Mouse (Mus musculus) heart, embryonic 12.5 days (tissue): Measurements from ENCODE around the gene Olfr651. TPM values are rescaled to one million over a fixed set of nuclear protein-coding genes. Genes with fewer than 3 reads are reported as not detected.
"Not testable (repeated sequence)": the region's sequence is repeated elsewhere in the genome, so short reads cannot be mapped to it uniquely, and the experiment has no call there.

Source experiments
- ATAC-seq: fragments of 200-750 bp; cut with Nextera tagmentation; 2 replicates; pipeline ENCODE4 v1.8.0; 2017; ENCODE audit warnings: moderate TSS enrichment, moderate library complexity; ENCODE audit not compliant: insufficient number of reproducible peaks, low FRiP score
- H3K27ac ChIP-seq: fragments of 300-500 bp; sonication (generic); 2 replicates; pipeline ENCODE4 v1.5.1; 2016; ENCODE audit warnings: mild to moderate bottlenecking, moderate library complexity; ENCODE audit not compliant: poor library complexity, severe bottlenecking
- H3K27me3 ChIP-seq: fragments of 300-500 bp; sonication (generic); replicated peaks from 2 replicates; pipeline ENCODE4 v1.6.1; 2016; ENCODE audit warnings: mild to moderate bottlenecking, moderate library complexity
- H3K36me3 ChIP-seq: fragments of 300-500 bp; sonication (generic); 2 replicates; pipeline ENCODE4 v1.6.1; 2016; ENCODE audit warnings: mild to moderate bottlenecking, moderate library complexity
- H3K4me1 ChIP-seq: fragments of 300-500 bp; sonication (generic); replicated peaks from 2 replicates; pipeline ENCODE4 v1.6.1; 2016; ENCODE audit warnings: mild to moderate bottlenecking
- H3K4me2 ChIP-seq: fragments of 300-500 bp; sonication (generic); 2 replicates; pipeline ENCODE4 v1.6.1; 2016; ENCODE audit warnings: mild to moderate bottlenecking, moderate library complexity
- H3K4me3 ChIP-seq: fragments of 300-500 bp; sonication (generic); 2 replicates; pipeline ENCODE4 v1.5.1; 2016; ENCODE audit warnings: mild to moderate bottlenecking
- H3K9ac ChIP-seq: fragments of 300-500 bp; sonication (generic); 2 replicates; pipeline ENCODE4 v1.6.1; 2016; ENCODE audit warnings: mild to moderate bottlenecking, moderate library complexity
- H3K9me3 ChIP-seq: fragments of 300-500 bp; sonication (generic); replicated peaks from 2 replicates; pipeline ENCODE4 v1.6.1; 2016; ENCODE audit warnings: mild to moderate bottlenecking, moderate library complexity
- WGBS: fragments of 180-500 bp; shearing (Covaris S2); methylation state at CpG from one replicate; pipeline ENCODE4 v1.1.7; 2016; 5-methylcytosine and 5-hydroxymethylcytosine counted together
- polyA plus RNA-seq: library from polyadenylated mRNA; unstranded; fragments of >200 nt; fragmentation: Nextera tagmentation; extraction: Ambion mirVana; gene quantifications from 2 replicates; pipeline ENCODE4 v1.2.1, GENCODE M21; 2016

Gene Olfr651
- not detected in 2 replicates for polyA plus RNA-seq

- no peaks in the 10 kb centered on the region for H3K9me3 ChIP-seq
- H3K9ac ChIP-seq, result no peak within 1 kb of the TSS
- H3K36me3 ChIP-seq, result no peaks in the 10 kb centered on the region
- 69% methylated on average over 5 of the region's 5 CpGs for WGBS
- no peak within 1 kb of the TSS for H3K4me2 ChIP-seq
- H3K27ac ChIP-seq, result no peak within 1 kb of the TSS
- no peaks in the 10 kb centered on the region for H3K4me1 ChIP-seq
- no peak for ATAC-seq
- H3K4me3 ChIP-seq, result no peak within 1 kb of the TSS
- no peaks in the 10 kb centered on the region for H3K27me3 ChIP-seq
Observed at GRCm38 (mm10) chr7:104549833-104550232, at the start of gene Olfr651. Gene Olfr651, plus strand, starts transcription at chr7:104550133.

GRCm38 (mm10) chr7:104501186-104501585 lies 48.7 kb upstream of the Olfr651 start:
- not testable (repeated sequence) for H3K9me3 ChIP-seq, H3K27ac ChIP-seq, H3K4me1 ChIP-seq, H3K36me3 ChIP-seq, ATAC-seq, H3K9ac ChIP-seq, H3K4me2 ChIP-seq, H3K27me3 ChIP-seq, H3K4me3 ChIP-seq
- WGBS, result 65% methylated on average over 6 of the region's 6 CpGs

- Histone ChIP-seq H3K4me1 (no peaks in the 10 kb centered on the region), H3K4me2 (peak overlapping the region; percentile 78), H3K4me3 (peak overlapping the region; percentile 60), H3K27me3 (no peaks in the 10 kb centered on the region), H3K36me3 (no peaks in the 10 kb centered on the region), H3K27ac (no peak overlapping the region), H3K9me3 (no peaks in the 10 kb centered on the region), H3K9ac (peak overlapping the region; percentile 42)
- WGBS, result 2% methylated on average over 59 of the region's 59 CpGs
- peak; percentile 80 for ATAC-seq
Observed at GRCm38 (mm10) chr7:104501589-104502371, 48.2 kb upstream of the Olfr651 start.

- not testable (repeated sequence) for H3K36me3 ChIP-seq, H3K27ac ChIP-seq, H3K4me1 ChIP-seq, H3K9me3 ChIP-seq, H3K27me3 ChIP-seq, H3K9ac ChIP-seq, H3K4me3 ChIP-seq, H3K4me2 ChIP-seq, ATAC-seq
Observed at GRCm38 (mm10) chr7:104507421-104508065, 42.4 kb upstream of the Olfr651 start, which contains the start of gene Trim30d. Gene Trim30d, minus strand, starts transcription at chr7:104507849.

GRCm38 (mm10) chr7:104552700-104553099 lies 2.8 kb downstream of the Olfr651 start:
- Histone ChIP-seq H3K9me3 (no peaks in the 10 kb centered on the region), H3K27me3 (no peaks in the 10 kb centered on the region), H3K4me3 (no peak overlapping the region), H3K4me2 (no peak overlapping the region), H3K36me3 (no peaks in the 10 kb centered on the region), H3K27ac (no peak overlapping the region), H3K9ac (no peak overlapping the region), H3K4me1 (no peaks in the 10 kb centered on the region)
- no peak for ATAC-seq
- WGBS, result 62% methylated on average over 1 of the region's 1 CpGs

- Histone ChIP-seq H3K4me3 (no peak within 1 kb of the TSS), H3K9me3 (no peaks in the 10 kb centered on the region), H3K9ac (no peak within 1 kb of the TSS), H3K27me3 (no peaks in the 10 kb centered on the region), H3K4me1 (no peaks in the 10 kb centered on the region), H3K4me2 (no peak within 1 kb of the TSS), H3K36me3 (no peaks in the 10 kb centered on the region), H3K27ac (no peak within 1 kb of the TSS)
- ATAC-seq, result no peak
Observed at GRCm38 (mm10) chr7:104560601-104561000, 10.7 kb downstream of the Olfr651 start, which contains the start of gene Olfr652. Gene Olfr652, plus strand, starts transcription at chr7:104560901.

- Histone ChIP-seq H3K36me3 (no peaks in the 10 kb centered on the region), H3K9ac (no peak within 1 kb of the TSS), H3K4me2 (no peak within 1 kb of the TSS), H3K4me1 (no peaks in the 10 kb centered on the region), H3K4me3 (no peak within 1 kb of the TSS), H3K27ac (no peak within 1 kb of the TSS), H3K9me3 (no peaks in the 10 kb centered on the region), H3K27me3 (no peaks in the 10 kb centered on the region)
- 44% methylated on average over 2 of the region's 2 CpGs for WGBS
- ATAC-seq, result no peak
Observed at GRCm38 (mm10) chr7:104577014-104577413, 27.1 kb downstream of the Olfr651 start, which contains the start of gene Olfr653. Gene Olfr653, plus strand, starts transcription at chr7:104577314.

GRCm38 (mm10) chr7:104580846-104581245 lies 30.9 kb downstream of the Olfr651 start:
- H3K27me3 ChIP-seq, result no peaks in the 10 kb centered on the region
- no peaks in the 10 kb centered on the region for H3K36me3 ChIP-seq
- H3K9ac ChIP-seq, result no peak overlapping the region
- no peaks in the 10 kb centered on the region for H3K4me1 ChIP-seq
- H3K4me2 ChIP-seq, result no peak overlapping the region
- no peaks in the 10 kb centered on the region for H3K9me3 ChIP-seq
- H3K4me3 ChIP-seq, result no peak overlapping the region
- no peak for ATAC-seq
- H3K27ac ChIP-seq, result no peak overlapping the region
- 83% methylated on average over 4 of the region's 4 CpGs for WGBS

GRCm38 (mm10) chr7:104581429-104581828 lies 31.5 kb downstream of the Olfr651 start:
- Histone ChIP-seq H3K4me1 (no peaks in the 10 kb centered on the region), H3K4me2 (no peak overlapping the region), H3K9me3 (no peaks in the 10 kb centered on the region), H3K27me3 (no peaks in the 10 kb centered on the region), H3K4me3 (no peak overlapping the region), H3K27ac (no peak overlapping the region), H3K9ac (no peak overlapping the region), H3K36me3 (no peaks in the 10 kb centered on the region)
- no peak for ATAC-seq
- WGBS, result 79% methylated on average over 4 of the region's 4 CpGs

GRCm38 (mm10) chr7:104586725-104587124 lies 36.8 kb downstream of the Olfr651 start, which contains the start of gene Olfr654:
Gene Olfr654, plus strand, starts transcription at chr7:104587025.
- 0 out of 2 replicates have a peak, but pooled peaks cover 3% of the 10 kb centered on the region for H3K9me3 ChIP-seq
- no peak within 1 kb of the TSS for H3K27ac ChIP-seq
- no peaks in the 10 kb centered on the region for H3K4me1 ChIP-seq
- no peaks in the 10 kb centered on the region for H3K36me3 ChIP-seq
- ATAC-seq, result no peak
- no peak within 1 kb of the TSS for H3K4me3 ChIP-seq
- H3K9ac ChIP-seq, result no peak within 1 kb of the TSS
- WGBS, result 74% methylated on average over 4 of the region's 4 CpGs
- no peak within 1 kb of the TSS for H3K4me2 ChIP-seq
- H3K27me3 ChIP-seq, result no peaks in the 10 kb centered on the region; the same call in 1 of the 2 replicates

- H3K4me3 ChIP-seq, result no peak overlapping the region
Observed at GRCm38 (mm10) chr7:104588274-104588673, 38.3 kb downstream of the Olfr651 start.

More at GRCm38 (mm10) chr7:104588274-104588673, 38.3 kb downstream of the Olfr651 start:
- 75% methylated on average over 5 of the region's 5 CpGs for WGBS
- H3K27ac ChIP-seq, result no peak overlapping the region
- no peaks in the 10 kb centered on the region; the same call in 1 of the 2 replicates for H3K27me3 ChIP-seq
- H3K36me3 ChIP-seq, result no peaks in the 10 kb centered on the region
- H3K9ac ChIP-seq, result no peak overlapping the region
- no peaks in the 10 kb centered on the region for H3K4me1 ChIP-seq
- 0 out of 2 replicates have a peak, but pooled peaks cover 3% of the 10 kb centered on the region for H3K9me3 ChIP-seq
- ATAC-seq, result no peak
- no peak overlapping the region for H3K4me2 ChIP-seq
